Mouse (Mus musculus): ENCODE measurements at regions not wholly inside any gene's neighbourhood (a gene's known extent, or its start where the extent isn't known, plus 50 kb on each side); places are given as distances from the start of the nearest gene placed in this dataset.

DNA sequence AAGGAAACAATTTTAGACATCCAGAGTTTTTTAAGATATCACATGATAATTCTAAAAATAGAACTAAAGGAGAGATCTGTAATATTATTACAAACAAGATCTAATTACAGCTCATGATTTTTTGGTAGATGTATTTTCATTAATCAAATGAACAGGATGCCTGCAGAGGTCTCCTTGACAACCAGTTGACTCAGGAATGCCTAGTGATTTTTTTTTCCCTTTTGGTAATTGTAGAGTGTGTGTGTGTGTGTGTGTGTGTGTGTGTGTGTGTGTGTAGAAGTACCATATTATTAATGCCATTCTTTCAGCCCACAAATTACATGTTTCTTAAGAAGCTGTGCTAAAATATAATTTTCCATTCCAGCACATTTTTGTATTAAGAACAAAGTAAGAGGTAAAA, 365.1 kb downstream of the Plod2 start:
- DNase-seq (ENCODE audit: low spot score), result no peak
- H3K27ac ChIP-seq (replicated peaks), result no peak overlapping the region
- no peaks in the 10 kb centered on the region for H3K27me3 ChIP-seq (ENCODE audit: control insufficient read depth, insufficient read depth, low read length)
- H3K36me3 ChIP-seq (ENCODE audit: control insufficient read depth, insufficient read depth, low read length), result no peaks in the 10 kb centered on the region
- H3K4me2 ChIP-seq (replicated peaks; ENCODE audit: low read depth), result no peak overlapping the region
- no peak overlapping the region for H3K9ac ChIP-seq (ENCODE audit: low read length)
- TF ChIP-seq EP300 (optimal IDR thresholded peaks at IDR 0.05), result no peak
- TF ChIP-seq CTCF (IDR thresholded peaks at IDR 0.05; ENCODE audit: low read depth), result no peak
- ATAC-seq (ENCODE audit: low FRiP score, low TSS enrichment), result no peak
- no peak overlapping the region for H3K4me3 ChIP-seq (ENCODE audit: low read depth, low read length)
- H3K4me1 ChIP-seq (replicated peaks; ENCODE audit: control insufficient read depth, insufficient read depth), result no peaks in the 10 kb centered on the region
- H3K9me3 ChIP-seq (ENCODE audit: control insufficient read depth, low read length), result no peaks in the 10 kb centered on the region

DNA sequence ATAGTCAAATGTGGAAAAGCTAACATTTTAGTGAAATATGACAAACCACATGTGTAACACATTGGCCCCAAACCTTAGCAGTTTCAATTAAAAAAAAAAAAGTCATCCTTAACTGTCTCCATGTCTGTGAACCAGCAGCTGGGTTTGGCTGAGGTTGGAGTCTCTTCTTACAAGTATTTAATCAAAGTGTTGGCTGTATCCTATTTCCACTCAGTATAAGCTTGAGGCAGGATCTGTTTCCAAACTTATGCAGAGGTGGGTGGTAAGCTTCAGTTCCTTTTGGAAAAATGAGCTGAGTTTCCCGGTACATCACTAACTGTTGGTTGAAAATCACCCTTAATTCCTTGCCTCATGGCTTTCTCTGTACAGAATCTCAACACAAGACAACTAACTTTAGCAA, 377.4 kb downstream of the Plod2 start:
- no peak overlapping the region for H3K4me2 ChIP-seq (replicated peaks; ENCODE audit: low read depth)
- DNase-seq (ENCODE audit: low spot score) (no peak), ATAC-seq (ENCODE audit: low FRiP score, low TSS enrichment) (no peak)
- no peak for TF ChIP-seq EP300 (optimal IDR thresholded peaks at IDR 0.05)
- H3K9me3 ChIP-seq (ENCODE audit: control insufficient read depth, low read length), result no peaks in the 10 kb centered on the region
- H3K4me1 ChIP-seq (replicated peaks; ENCODE audit: control insufficient read depth, insufficient read depth), result no peaks in the 10 kb centered on the region
- H3K27me3 ChIP-seq (ENCODE audit: control insufficient read depth, insufficient read depth, low read length), result no peaks in the 10 kb centered on the region
- no peaks in the 10 kb centered on the region for H3K36me3 ChIP-seq (ENCODE audit: control insufficient read depth, insufficient read depth, low read length)
- no peak overlapping the region for H3K4me3 ChIP-seq (ENCODE audit: low read depth, low read length)
- no peak overlapping the region for H3K9ac ChIP-seq (ENCODE audit: low read length)
- no peak overlapping the region for H3K27ac ChIP-seq (replicated peaks)
- WGBS, result 66% methylated on average over 1 of the region's 1 CpGs

DNA sequence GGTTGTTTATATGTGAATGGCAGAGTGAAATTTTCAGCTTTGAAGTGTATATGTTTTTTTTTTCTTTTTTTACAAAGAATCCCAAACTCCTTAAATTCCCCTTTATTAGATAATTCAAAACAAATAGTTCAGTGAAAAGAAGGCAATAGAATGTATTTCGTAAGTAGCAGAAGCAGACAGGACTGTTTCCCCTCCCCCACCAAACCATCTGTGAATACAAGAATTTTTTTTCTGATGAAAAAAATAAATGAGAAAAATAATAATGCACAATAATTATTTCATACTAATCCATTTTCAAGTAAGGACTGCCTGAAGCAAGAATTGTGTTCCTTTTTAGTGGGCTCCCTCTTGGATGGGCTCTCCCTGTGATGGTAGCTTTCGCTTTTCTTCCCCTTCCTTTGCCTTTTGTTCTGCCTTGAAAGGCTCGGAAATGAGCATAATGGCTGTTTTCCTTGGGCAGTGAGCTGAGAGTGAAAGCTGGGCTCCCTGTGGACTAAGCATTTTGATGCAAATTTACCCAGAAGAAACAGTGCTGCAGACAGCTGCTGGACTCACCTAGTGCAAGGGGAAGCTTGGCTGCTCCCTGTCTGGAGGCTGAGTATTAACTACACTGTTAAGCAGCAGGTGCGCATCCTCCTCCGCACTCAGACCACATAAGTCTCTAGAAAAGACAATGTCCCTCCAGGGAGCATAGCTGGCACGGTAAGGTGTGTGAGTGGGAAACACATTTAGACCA, 388.4 kb downstream of the Plod2 start:
- Histone ChIP-seq H3K36me3 (ENCODE audit: control insufficient read depth, insufficient read depth, low read length) (no peaks in the 10 kb centered on the region), H3K27ac (replicated peaks) (no peak overlapping the region), H3K4me1 (replicated peaks; ENCODE audit: control insufficient read depth, insufficient read depth) (no peaks in the 10 kb centered on the region), H3K4me3 (ENCODE audit: low read depth, low read length) (no peak overlapping the region), H3K9me3 (ENCODE audit: control insufficient read depth, low read length) (no peaks in the 10 kb centered on the region), H3K9ac (ENCODE audit: low read length) (no peak overlapping the region), H3K4me2 (replicated peaks; ENCODE audit: low read depth) (no peak overlapping the region), H3K27me3 (ENCODE audit: control insufficient read depth, insufficient read depth, low read length) (no peaks in the 10 kb centered on the region)
- no peak for DNase-seq (ENCODE audit: low spot score)
- WGBS, result 62% methylated on average over 6 of the region's 6 CpGs
- ATAC-seq (ENCODE audit: low FRiP score, low TSS enrichment), result no peak
- TF ChIP-seq EP300 (optimal IDR thresholded peaks at IDR 0.05) (no peak), CTCF (IDR thresholded peaks at IDR 0.05; ENCODE audit: low read depth) (no peak)

DNA sequence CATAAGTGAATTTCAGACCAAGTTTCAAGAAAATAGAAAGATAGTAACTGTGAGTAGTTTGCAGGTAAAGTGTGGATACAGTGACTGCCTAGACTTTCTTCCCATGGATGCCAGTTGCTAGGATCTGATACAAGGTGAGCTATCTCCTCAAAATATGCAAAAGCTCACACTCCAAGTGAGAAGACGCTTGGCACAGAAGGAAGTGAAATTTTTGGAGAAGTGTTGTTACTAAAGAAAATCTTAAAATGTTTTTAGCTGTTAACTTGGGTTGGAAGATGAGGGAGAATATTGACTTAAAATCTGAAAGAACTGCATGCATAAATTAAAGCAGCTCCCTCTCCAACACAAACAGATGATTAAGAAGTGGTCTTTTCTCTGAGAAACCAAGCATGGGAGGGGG, 395.8 kb downstream of the Plod2 start:
- H3K4me3 ChIP-seq (ENCODE audit: low read depth, low read length), result no peak overlapping the region
- TF ChIP-seq CTCF (IDR thresholded peaks at IDR 0.05; ENCODE audit: low read depth) (no peak), EP300 (optimal IDR thresholded peaks at IDR 0.05) (no peak)
- H3K4me1 ChIP-seq (replicated peaks; ENCODE audit: control insufficient read depth, insufficient read depth), result no peaks in the 10 kb centered on the region
- H3K27me3 ChIP-seq (ENCODE audit: control insufficient read depth, insufficient read depth, low read length), result no peaks in the 10 kb centered on the region
- H3K4me2 ChIP-seq (replicated peaks; ENCODE audit: low read depth), result no peak overlapping the region
- H3K9ac ChIP-seq (ENCODE audit: low read length), result no peak overlapping the region
- 79% methylated on average over 1 of the region's 1 CpGs for WGBS
- no peak overlapping the region for H3K27ac ChIP-seq (replicated peaks)
- DNase-seq (ENCODE audit: low spot score), result no peak
- ATAC-seq (ENCODE audit: low FRiP score, low TSS enrichment), result no peak
- no peaks in the 10 kb centered on the region for H3K9me3 ChIP-seq (ENCODE audit: control insufficient read depth, low read length)
- H3K36me3 ChIP-seq (ENCODE audit: control insufficient read depth, insufficient read depth, low read length), result no peaks in the 10 kb centered on the region

DNA sequence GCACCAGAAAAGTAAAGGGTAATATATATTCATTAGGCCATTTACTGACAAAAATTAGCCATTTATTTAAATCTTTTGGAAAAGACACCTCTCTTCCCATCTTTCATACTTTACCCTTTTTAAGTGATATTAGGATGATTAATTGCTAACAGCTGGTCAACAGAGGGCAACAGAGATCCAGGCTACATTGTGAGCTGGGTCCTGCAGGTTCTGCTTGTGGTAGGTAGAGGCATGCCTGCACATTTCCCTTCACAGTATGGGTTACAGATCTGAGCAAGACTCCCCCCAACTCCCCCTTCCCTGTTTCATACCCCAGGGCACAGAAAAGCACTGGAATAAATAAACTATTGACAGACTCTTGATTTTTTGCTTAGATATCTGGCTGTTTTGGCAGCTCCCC, 408.1 kb downstream of the Plod2 start:
- no peak overlapping the region for H3K4me3 ChIP-seq (ENCODE audit: low read depth, low read length)
- no peak for TF ChIP-seq EP300 (optimal IDR thresholded peaks at IDR 0.05)
- peak; percentile 26; the same call in 1 of the 2 replicates for TF ChIP-seq CTCF (IDR thresholded peaks at IDR 0.05; ENCODE audit: low read depth)

DNA sequence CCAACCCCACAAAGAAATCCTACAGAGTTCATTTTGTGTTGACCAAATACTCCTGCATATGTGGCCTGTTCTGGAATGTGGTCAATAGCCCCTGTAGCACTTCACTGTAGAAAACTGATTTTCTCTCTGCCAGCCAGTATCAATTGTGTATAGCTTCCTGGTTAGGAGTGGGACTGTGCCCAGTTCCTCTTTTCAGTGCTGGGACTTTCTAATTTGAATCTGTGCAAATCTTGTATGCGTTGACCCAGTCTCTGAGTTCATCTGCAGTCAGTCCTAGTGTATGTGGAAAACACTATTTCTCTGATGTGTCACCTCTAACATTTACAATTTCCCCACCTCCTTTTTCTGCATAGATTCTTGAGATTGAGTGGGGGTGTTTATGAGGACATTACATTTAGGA, 421.3 kb downstream of the Plod2 start:
- DNase-seq (ENCODE audit: low spot score) (no peak), ATAC-seq (ENCODE audit: low FRiP score, low TSS enrichment) (no peak)
- Histone ChIP-seq H3K36me3 (ENCODE audit: control insufficient read depth, insufficient read depth, low read length) (no peaks in the 10 kb centered on the region), H3K9me3 (ENCODE audit: control insufficient read depth, low read length) (no peaks in the 10 kb centered on the region), H3K9ac (ENCODE audit: low read length) (no peak overlapping the region), H3K27ac (replicated peaks) (no peak overlapping the region), H3K4me1 (replicated peaks; ENCODE audit: control insufficient read depth, insufficient read depth) (no peaks in the 10 kb centered on the region), H3K4me3 (ENCODE audit: low read depth, low read length) (no peak overlapping the region), H3K4me2 (replicated peaks; ENCODE audit: low read depth) (no peak overlapping the region), H3K27me3 (ENCODE audit: control insufficient read depth, insufficient read depth, low read length) (no peaks in the 10 kb centered on the region)
- TF ChIP-seq CTCF (IDR thresholded peaks at IDR 0.05; ENCODE audit: low read depth) (no peak), EP300 (optimal IDR thresholded peaks at IDR 0.05) (no peak)
- WGBS, result 89% methylated on average over 1 of the region's 1 CpGs

More for the DNA sequence above, 408.1 kb downstream of the Plod2 start:
- DNase-seq (ENCODE audit: low spot score) (no peak), ATAC-seq (ENCODE audit: low FRiP score, low TSS enrichment) (no peak)
- no peak overlapping the region for H3K9ac ChIP-seq (ENCODE audit: low read length)
- H3K9me3 ChIP-seq (ENCODE audit: control insufficient read depth, low read length), result no peaks in the 10 kb centered on the region
- H3K27me3 ChIP-seq (ENCODE audit: control insufficient read depth, insufficient read depth, low read length), result no peaks in the 10 kb centered on the region
- no peaks in the 10 kb centered on the region for H3K4me1 ChIP-seq (replicated peaks; ENCODE audit: control insufficient read depth, insufficient read depth)
- no peaks in the 10 kb centered on the region for H3K36me3 ChIP-seq (ENCODE audit: control insufficient read depth, insufficient read depth, low read length)
- no peak overlapping the region for H3K4me2 ChIP-seq (replicated peaks; ENCODE audit: low read depth)
- H3K27ac ChIP-seq (replicated peaks), result no peak overlapping the region
